Mouse (Mus musculus): ENCODE measurements around the gene Ptpre.

Gene Ptpre

DNA sequence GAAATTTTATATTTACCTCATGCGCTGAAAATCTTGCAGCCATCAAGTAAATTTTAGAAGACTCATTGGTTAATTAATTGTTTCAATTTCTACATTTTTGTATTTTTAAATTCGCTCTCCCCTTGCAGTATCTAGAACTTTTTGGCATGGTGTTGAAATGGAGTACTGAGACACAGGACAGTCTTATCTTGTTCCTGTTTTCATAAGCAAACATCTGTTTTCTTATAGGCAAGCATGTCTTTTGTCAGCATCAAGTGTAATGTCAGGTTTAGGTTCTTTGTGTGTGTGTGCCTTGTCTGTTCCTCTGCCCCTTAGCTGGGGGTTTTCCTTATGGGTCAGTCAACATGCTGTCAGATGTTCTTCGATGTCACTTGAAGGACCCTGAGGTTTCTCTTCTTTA, 39.0 kb downstream of the Ptpre start:
- Histone ChIP-seq H3K9me3 (ENCODE audit: low read length) (no peaks in the 10 kb centered on the region), H3K4me1 (replicated peaks; ENCODE audit: low read depth, low read length) (no peaks in the 10 kb centered on the region), H3K27me3 (ENCODE audit: insufficient read depth, low read length) (0 out of 2 replicates have a peak, but pooled peaks cover 7% of the 10 kb centered on the region), H3K4me3 (replicated peaks; ENCODE audit: low read length) (no peak overlapping the region), H3K36me3 (ENCODE audit: insufficient read depth, low read length) (no peaks in the 10 kb centered on the region)
- TF ChIP-seq NANOG (IDR thresholded peaks at IDR 0.05; ENCODE audit: borderline replicate concordance, low read length) (no peak), CTCF (conservative IDR thresholded peaks at IDR 0.05; ENCODE audit: low read length) (no peak), POU5F1 (IDR thresholded peaks at IDR 0.05; ENCODE audit: borderline replicate concordance, low read length) (no peak)

DNA sequence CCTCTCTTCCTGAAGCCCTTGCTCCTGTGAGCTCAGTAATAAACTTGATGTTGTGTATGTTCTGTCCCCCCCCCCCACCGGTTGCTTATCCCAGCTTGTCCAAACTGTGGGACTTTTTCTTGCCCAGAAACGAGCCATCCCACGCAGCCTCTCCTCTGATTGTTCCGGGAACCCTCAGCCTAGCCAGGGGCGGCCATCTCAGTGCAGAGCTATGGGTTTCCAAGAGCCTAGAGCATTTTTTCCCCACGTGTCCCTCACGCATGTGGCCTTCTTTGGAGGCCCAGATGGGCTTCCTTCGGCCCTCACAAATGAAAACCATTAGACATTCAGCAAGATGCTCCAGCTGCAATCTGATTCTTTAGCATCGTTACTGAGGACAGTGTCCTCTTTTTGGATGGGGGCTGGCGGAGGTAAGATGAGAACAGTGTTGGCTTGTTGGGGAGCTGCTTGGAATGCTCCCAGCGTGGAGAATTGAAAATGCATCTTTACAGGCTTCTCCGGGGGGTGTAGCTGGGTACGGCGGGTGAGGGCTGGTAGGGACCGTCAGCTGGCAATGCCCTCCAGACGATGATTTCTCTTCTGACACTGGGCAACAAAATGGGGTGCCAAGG, 41.5 kb downstream of the Ptpre start:
- TF ChIP-seq POU5F1 (IDR thresholded peaks at IDR 0.05; ENCODE audit: borderline replicate concordance, low read length) (no peak), NANOG (IDR thresholded peaks at IDR 0.05; ENCODE audit: borderline replicate concordance, low read length) (no peak), CTCF (conservative IDR thresholded peaks at IDR 0.05; ENCODE audit: low read length) (no peak)
- no peak overlapping the region for H3K4me3 ChIP-seq (replicated peaks; ENCODE audit: low read length)
- H3K27me3 ChIP-seq (ENCODE audit: insufficient read depth, low read length): 0 out of 2 replicates have a peak, but pooled peaks cover 7% of the 10 kb centered on the region
- H3K36me3 ChIP-seq (ENCODE audit: insufficient read depth, low read length): no peaks in the 10 kb centered on the region
- H3K9me3 ChIP-seq (ENCODE audit: low read length): no peaks in the 10 kb centered on the region
- H3K4me1 ChIP-seq (replicated peaks; ENCODE audit: low read depth, low read length): no peaks in the 10 kb centered on the region

- Histone ChIP-seq H3K9me3 (ENCODE audit: low read length) (no peaks in the 10 kb centered on the region), H3K4me1 (replicated peaks; ENCODE audit: low read depth, low read length) (no peaks in the 10 kb centered on the region), H3K4me3 (replicated peaks; ENCODE audit: low read length) (no peak overlapping the region), H3K27me3 (ENCODE audit: insufficient read depth, low read length) (0 out of 2 replicates have a peak, but pooled peaks cover 7% of the 10 kb centered on the region), H3K36me3 (ENCODE audit: insufficient read depth, low read length) (no peaks in the 10 kb centered on the region)
- TF ChIP-seq NANOG (IDR thresholded peaks at IDR 0.05; ENCODE audit: borderline replicate concordance, low read length): no peak
- TF ChIP-seq CTCF (conservative IDR thresholded peaks at IDR 0.05; ENCODE audit: low read length): no peak
- no peak for TF ChIP-seq POU5F1 (IDR thresholded peaks at IDR 0.05; ENCODE audit: borderline replicate concordance, low read length)
Measured at GRCm38 (mm10) chr7:135580306-135581091, 43.2 kb downstream of the Ptpre start.

- Histone ChIP-seq H3K27me3 (ENCODE audit: insufficient read depth, low read length) (0 out of 2 replicates have a peak, but pooled peaks cover 7% of the 10 kb centered on the region), H3K4me1 (replicated peaks; ENCODE audit: low read depth, low read length) (peaks cover under 1% of the 10 kb centered on the region; the same call in 1 of the 2 replicates), H3K4me3 (replicated peaks; ENCODE audit: low read length) (no peak overlapping the region), H3K36me3 (ENCODE audit: insufficient read depth, low read length) (no peaks in the 10 kb centered on the region), H3K9me3 (ENCODE audit: low read length) (no peaks in the 10 kb centered on the region)
- TF ChIP-seq CTCF (conservative IDR thresholded peaks at IDR 0.05; ENCODE audit: low read length): no peak
Measured at GRCm38 (mm10) chr7:135581128-135581527, 43.8 kb downstream of the Ptpre start.

GRCm38 (mm10) chr7:135585125-135585687, 47.9 kb downstream of the Ptpre start:
- H3K36me3 ChIP-seq (ENCODE audit: insufficient read depth, low read length): no peaks in the 10 kb centered on the region
- H3K4me1 ChIP-seq (replicated peaks; ENCODE audit: low read depth, low read length): peaks cover 15% of the 10 kb centered on the region
- no peak for TF ChIP-seq POU5F1 (IDR thresholded peaks at IDR 0.05; ENCODE audit: borderline replicate concordance, low read length)
- no peak for TF ChIP-seq CTCF (conservative IDR thresholded peaks at IDR 0.05; ENCODE audit: low read length)
- no peak for TF ChIP-seq NANOG (IDR thresholded peaks at IDR 0.05; ENCODE audit: borderline replicate concordance, low read length)
- no peaks in the 10 kb centered on the region for H3K27me3 ChIP-seq (ENCODE audit: insufficient read depth, low read length)
- no peaks in the 10 kb centered on the region for H3K9me3 ChIP-seq (ENCODE audit: low read length)
- H3K4me3 ChIP-seq (replicated peaks; ENCODE audit: low read length): no peak overlapping the region

DNA sequence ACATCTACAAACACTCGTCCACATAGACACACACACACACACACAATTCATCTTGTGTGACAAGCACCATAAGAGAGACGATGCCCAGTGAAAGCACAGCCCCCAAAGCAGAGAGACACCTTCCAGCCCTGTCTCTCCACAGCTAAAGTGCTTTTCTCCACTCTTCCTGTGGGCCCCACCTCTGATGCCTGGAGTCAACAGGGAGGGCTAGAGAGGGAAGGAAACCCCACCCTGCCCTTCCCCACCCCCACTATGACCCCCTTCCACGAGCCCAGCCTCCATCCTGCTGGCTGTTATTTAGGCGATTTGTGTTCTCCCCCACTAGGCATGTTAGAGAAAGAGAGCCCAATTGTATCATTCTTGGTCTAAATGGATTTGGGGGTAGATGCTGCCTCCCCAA, 49.1 kb downstream of the Ptpre start:
- Histone ChIP-seq H3K9me3 (ENCODE audit: low read length) (no peaks in the 10 kb centered on the region), H3K4me1 (replicated peaks; ENCODE audit: low read depth, low read length) (peaks cover 15% of the 10 kb centered on the region), H3K27me3 (ENCODE audit: insufficient read depth, low read length) (no peaks in the 10 kb centered on the region), H3K4me3 (replicated peaks; ENCODE audit: low read length) (no peak overlapping the region), H3K36me3 (ENCODE audit: insufficient read depth, low read length) (no peaks in the 10 kb centered on the region)
- no peak for TF ChIP-seq NANOG (IDR thresholded peaks at IDR 0.05; ENCODE audit: borderline replicate concordance, low read length)
- TF ChIP-seq CTCF (conservative IDR thresholded peaks at IDR 0.05; ENCODE audit: low read length): no peak
- no peak for TF ChIP-seq POU5F1 (IDR thresholded peaks at IDR 0.05; ENCODE audit: borderline replicate concordance, low read length)

DNA sequence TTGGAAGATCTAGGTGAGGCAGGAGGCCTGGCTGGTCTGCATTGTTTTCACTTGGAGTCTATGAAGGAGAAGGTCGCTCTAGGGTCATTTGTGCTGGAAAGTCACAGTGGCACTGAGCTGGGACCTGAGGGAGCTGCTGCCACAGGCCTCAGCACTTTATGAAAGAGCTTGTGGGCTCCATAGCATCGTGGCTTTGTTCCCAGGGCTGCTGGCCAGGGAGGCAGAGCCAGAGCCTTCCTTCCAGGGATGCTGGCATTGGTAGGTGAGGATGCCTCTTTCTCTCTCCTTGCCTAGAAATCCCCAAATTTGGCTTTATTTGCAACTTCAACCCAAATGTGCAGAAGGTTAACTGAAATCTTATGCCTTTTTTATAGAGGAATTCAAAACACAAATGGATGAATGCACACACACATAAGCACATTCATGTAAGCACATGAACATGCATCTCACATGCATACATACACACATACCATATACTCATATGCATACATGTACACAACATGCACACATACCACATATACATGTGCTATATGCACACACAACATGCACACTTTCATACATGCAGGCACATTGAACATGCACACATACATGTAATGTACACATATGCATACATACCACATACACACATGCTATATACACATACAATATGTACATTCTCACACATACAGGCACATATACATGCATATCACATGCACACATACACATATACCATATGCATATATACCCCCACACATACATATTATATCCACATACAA, 50.7 kb downstream of the Ptpre start:
- Histone ChIP-seq H3K36me3 (ENCODE audit: insufficient read depth, low read length) (no peaks in the 10 kb centered on the region), H3K4me1 (replicated peaks; ENCODE audit: low read depth, low read length) (peaks cover 15% of the 10 kb centered on the region), H3K27me3 (ENCODE audit: insufficient read depth, low read length) (peaks cover 6% of the 10 kb centered on the region; the same call in 1 of the 2 replicates), H3K9me3 (ENCODE audit: low read length) (no peaks in the 10 kb centered on the region), H3K4me3 (replicated peaks; ENCODE audit: low read length) (no peak overlapping the region)
- TF ChIP-seq POU5F1 (IDR thresholded peaks at IDR 0.05; ENCODE audit: borderline replicate concordance, low read length): no peak
- no peak for TF ChIP-seq NANOG (IDR thresholded peaks at IDR 0.05; ENCODE audit: borderline replicate concordance, low read length)
- no peak for TF ChIP-seq CTCF (conservative IDR thresholded peaks at IDR 0.05; ENCODE audit: low read length)

Measured in E14TG2a.4 (cell line).